Mouse (Mus musculus) 3134 (cell line): Measurements from ENCODE around the gene Calr.

ENCODE experiments used
- DNase-seq: peaks from one replicate; pipeline ENCODE4 v3.0.0-alpha.2; 2011; ENCODE audit warnings: low spot score; ENCODE audit not compliant: insufficient read length; ENCODE audit errors: extremely low read depth

The Calr gene

DNA sequence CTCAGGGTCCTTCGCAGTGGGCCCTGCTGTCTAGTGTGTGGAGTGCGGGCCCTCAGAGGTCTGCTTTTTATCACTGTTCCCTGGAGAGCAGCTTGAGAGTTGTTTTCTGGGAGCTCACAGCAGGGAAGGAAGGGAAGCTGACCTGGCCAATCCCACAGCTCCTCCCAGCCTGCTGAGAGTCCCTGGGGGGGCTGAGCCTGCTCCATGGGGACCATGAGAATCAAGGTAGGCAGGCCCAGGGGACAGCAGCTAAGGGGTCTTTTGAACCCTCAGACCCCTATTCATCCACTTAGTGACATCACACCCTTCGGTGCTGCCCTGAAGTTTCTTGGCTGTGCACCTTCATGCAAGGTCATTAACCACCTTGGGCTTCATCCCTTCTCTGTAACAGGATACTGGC, 24.0 kb downstream of the Calr start, which contains the start of gene Dand5:
Dand5 (minus strand) TSS at position 101 of the 400 bp plus-strand sequence.
- no peak for DNase-seq

DNA sequence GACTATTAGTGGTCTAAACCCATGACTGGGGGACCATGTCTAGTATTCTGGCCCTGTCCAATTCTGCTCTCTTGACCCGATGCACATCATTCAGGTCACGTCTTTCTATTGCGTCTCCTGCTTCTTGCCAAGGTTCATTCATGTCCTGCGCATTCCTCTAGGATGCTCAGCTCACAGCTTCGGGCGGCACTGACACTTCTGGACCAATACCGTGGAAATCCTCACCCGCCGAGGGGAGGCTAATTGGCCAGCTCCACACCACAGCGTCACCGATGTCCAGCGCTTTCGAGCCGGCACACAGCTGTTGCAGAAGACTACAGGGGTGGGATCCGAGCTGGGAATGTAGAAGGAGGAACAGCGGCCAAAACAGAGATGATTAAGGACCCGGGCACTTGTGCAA, 30.6 kb downstream of the Calr start:
- DNase-seq = no peak

DNA sequence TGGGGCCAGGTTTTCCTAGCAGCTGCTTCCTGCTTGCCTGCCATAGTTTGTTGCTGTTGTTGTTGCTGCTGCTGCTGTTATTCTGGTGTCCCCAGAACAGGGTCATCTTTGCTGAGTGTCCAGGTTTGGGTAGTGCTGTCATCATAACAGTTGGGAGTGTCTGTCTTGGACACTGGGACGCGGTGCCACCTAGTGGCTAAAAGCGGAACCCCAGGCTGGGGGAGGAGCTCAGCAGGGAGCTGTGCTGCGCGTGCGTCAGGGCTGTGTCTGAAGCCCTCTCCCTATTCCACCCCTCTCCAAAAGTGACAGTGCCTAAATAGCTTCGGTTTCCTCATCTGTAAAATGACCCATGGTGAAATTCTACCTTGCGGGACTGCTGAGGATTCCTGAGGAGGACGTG, 31.2 kb downstream of the Calr start:
- DNase-seq = peak; percentile 76

DNA sequence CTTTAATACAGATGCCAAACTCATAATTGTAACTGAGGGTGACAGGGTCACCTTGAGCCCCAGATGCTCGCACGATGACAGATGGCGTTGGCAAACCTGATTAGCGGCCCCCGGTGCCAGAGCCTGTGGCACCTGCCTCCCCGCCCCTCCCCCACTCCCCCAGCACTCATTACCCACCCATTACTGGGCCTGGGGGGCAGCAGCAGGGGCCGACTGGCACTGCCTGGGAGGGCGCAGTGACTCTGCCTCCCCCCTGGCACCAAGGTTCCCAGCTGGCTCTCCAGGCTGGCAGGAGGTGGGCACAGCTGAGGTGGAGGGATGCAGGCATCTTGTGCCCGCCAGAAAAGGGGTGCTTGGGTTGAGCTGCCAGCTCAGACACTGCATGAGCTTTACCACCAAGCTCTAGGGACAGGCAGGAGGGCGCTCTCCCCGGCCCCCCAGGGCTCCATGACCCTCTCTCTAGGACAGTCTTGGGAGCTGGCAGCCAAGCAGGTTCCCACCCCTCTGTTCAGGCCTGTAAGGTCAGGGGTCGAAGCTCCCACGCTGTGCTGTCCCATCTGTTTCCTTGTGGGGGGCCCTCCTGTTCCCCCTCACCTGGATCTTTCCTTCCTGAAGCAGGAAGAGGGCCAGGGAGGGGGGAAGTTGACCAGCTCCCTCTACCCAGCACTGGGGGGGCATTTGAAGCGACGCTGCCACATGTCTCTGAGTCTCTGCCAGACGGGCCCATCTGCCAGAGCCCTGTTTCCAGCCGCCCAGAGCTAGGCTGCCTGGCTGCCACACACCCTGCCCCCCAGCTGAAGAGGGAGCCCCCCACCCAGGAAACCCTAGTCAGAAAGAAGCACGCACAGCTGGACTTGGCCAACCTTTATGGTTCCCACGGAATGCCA, 31.9 kb downstream of the Calr start:
- DNase-seq = no peak

DNA sequence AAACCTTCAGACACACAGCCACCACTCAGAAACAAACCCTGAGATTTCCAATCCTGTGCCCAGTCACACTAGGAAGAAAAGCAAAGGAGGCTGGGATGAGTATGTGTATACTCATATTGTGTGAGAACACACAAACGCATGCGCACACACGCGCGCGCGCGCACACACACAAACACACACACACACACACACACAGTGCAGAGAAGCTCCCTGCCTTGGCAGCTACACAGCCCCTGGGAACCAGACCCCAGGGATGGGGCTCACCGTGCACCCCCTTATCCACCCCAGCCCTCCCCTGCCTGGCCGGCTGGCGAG, 32.5 kb downstream of the Calr start:
- no peak for DNase-seq

DNA sequence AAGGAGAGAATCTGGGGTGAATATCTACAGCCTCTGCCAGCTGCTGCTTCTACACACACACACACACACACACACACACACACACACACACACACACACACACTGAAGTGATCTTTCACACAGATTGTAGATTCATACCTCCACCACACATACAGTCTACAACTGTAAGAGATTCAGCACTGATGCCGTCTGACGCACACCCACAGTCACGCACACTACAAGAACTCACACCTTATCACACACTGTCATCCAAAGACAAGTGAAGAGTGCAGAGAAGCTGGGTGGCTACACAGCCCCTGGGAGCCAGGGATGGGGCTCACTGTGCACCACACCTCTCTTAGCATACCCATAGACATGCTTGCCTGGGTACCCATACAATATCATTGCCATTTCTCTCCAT, 32.9 kb downstream of the Calr start:
- DNase-seq = no peak

DNA sequence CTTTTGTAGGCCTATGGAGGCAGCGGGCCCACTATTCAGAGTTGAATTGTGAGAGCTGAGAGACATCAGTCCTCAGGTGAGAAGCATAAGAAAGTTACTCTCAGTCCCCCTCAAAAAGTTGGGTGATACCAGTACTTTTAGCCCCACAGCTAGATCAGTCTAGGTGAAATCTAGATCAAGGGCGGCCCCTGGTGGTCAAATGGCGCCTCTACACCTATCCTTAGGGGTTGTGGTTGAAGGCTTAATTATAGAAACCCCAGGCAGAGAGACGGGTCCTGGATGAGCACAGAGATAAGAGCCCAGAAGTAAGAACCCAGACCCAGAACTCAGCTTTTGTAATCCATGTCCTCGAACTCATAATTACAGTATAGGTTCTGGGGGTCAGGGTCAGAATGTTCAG, 33.7 kb downstream of the Calr start:
- no peak for DNase-seq

DNA sequence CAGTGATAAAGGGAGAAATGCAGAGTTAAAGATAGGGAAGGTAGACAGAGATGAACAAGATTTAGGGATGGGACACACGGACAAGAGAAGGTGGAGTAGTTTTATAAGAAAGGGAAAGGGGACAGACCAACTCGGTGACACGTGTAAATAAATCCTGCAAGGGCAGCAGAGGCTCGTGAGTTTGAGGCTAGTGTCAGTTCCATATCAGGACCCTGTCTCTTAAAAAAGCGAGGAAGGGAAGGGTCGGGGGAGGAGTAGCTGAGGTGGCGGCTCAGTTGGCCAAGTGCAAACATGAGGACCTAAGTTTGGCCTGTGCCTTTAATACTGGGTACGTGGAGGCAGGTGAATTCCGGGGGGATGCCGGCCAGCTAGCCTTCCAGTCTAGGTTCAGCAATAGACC, 35.4 kb downstream of the Calr start:
- DNase-seq = no peak

DNA sequence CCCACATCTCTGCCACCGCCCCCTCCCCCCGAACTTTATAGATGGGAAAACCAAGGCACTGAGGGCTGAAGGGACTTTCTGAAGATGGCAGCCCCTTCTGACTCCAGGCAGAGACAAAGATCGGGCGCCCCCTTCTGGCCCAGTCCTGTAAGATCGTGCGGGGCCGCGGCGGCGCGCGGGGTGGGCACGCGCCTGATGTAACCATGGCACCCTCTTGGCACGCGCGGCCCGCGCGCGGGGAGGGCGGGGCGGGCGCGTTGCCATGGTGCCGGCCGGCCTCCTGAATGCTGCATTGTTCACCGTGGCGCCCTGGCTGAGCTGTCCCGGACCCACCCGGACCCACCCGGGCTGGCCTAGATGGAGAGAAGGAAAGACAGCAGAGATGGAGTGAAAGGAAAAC, 35.8 kb downstream of the Calr start:
- peak; percentile 90 for DNase-seq

DNA sequence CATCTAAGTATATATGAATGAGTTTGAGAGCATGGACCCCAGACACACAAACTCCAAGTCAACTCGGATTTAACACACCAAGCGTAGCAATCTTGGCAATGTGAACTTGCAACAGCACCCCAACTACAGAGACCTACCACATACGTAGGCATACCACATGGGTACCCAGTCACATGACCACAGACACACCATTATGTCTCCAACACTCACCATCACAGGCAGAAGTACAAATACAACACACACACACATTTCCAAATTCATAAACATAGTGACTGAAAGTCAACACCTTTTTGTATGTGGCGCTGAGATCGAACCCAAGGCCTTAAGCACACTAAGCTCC, 36.8 kb downstream of the Calr start:
- DNase-seq = no peak

DNA sequence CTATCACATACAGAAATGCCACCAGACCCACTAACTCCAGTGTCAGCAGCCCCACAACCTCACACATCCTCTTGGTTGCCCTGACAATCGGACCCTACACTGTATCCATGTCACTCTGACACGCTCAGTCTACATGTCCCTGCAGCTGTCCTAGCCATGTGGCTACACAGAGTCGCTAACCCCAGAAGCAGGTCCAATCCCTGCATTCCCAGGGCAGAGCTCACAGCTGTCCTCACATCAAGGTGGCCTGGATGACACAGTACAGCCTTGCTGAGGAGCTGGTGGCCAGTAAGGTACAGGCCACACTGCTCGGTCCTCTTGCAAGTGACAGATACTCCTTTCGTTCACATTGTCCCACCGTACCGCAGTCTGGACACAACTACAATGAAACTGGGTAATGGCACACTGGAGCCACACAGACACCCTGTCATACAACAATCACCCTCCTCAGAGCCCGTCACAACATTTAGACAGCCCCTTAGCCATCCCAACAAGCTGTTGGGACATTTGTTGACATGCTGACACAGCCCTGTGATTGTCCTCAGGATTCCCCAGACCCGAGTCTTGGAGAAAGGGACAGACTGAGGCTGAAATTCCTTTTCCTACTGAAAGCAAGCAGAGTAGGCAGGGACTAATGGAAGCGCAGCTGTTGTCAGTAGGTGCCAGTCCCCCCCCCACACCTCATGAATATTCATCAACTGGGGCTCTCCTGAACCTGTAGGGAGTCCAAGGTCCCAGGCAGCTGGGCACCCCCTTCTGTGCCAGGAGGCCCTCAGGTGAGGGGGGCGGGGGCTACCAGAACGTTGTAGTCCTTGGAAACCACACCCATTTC, 37.4 kb downstream of the Calr start:
- DNase-seq = no peak

DNA sequence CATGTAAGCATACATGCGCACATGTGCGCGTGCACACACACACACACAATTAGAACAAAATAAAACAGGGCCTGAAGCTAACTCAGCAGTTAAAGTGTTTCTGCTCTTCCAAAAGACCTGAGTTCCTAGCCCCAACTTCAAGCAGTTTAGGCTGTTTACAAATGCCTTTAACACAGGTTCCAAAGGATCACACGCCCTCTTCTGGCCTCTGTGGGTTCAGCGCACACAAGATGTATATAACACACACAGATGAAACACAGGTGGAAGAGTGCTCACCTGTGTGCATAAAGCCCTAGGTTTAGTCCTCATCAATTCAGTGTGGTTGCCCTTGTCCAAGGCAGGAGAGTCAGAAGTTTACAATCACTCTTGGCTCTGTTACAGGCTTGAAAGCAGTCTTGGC, 40.7 kb downstream of the Calr start:
- no peak for DNase-seq

DNA sequence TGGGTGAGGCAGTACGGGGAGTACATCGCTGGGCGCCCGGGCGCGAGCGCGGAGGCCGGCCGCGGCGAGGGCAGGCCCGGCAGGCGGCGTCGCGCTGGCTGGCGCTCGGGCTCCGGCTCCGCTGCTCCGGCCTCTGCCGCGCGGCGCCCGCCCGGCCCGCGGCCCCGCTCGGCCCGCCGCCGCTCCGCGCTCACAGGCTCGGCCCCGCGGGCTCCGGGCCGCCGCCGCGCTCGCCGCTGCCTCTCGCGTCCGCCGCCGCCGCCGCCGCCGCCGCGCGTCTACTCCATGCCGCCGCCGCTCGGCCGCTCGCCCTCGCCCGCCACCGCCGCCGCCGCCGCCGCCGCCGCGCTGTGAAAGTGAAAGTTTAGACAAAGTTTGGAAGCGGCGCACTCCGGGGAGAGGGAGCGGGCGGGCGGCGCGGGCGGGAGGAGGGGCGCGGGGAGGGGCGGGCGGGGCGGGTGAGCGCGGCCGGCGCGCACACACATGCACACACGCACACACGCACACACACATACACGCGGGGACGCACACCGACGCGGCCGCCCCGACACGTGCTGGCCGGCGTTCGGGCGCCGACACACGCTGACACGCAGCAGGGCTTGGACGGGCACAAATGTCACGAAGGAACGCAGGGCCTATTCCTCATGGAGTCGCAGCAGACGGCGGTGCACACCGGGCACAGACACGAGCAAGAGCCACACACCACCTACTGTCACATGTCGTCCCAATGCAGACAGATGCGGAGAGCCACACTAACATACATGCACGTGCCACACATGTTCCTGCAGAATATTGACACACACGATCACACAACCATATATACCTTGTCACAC, 46.5 kb downstream of the Calr start, which contains the start of gene Nfix:
Nfix (minus strand) TSS at position 346 of the 833 bp plus-strand sequence.
- peak; percentile 81 for DNase-seq

DNA sequence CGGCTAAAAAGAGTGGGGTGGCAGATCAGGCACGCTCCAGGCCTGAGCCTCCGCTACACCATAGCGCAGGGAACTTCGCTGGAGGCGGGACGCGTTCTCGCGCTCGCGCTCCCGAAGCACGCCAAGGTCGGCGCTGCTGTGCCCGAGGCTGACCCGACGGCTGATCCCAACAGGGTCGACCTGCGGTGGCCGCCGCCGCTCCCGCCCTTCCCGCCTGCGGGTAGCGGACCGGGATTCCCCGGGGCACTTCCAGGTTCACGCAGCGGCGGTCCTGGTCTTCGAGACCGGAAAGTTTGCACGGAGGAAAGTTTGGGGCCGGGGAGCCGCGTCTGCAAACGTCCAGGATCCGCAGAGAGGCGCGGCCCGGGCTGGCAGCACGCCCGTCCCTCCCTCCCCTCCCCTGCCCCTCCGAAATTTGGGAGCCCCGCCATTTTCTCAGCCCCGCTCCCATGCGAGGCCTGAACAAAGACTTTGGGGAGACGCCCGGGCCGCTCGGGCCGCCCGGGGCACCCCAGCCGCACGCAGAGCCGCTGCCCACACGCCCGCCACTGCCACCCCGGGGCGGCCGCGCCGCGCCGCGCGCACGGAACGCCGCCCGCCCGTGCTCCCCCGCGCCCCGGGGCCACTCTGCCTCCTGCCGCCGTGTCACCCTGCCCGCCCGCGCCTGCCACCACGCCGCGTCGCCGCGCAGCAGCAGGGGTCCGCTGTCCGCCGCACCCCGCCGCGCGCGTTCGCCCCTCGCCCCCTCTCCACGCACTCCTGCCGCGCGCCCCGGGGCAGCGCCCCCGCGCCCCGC, 47.4 kb downstream of the Calr start:
- DNase-seq = peak; percentile 77

DNA sequence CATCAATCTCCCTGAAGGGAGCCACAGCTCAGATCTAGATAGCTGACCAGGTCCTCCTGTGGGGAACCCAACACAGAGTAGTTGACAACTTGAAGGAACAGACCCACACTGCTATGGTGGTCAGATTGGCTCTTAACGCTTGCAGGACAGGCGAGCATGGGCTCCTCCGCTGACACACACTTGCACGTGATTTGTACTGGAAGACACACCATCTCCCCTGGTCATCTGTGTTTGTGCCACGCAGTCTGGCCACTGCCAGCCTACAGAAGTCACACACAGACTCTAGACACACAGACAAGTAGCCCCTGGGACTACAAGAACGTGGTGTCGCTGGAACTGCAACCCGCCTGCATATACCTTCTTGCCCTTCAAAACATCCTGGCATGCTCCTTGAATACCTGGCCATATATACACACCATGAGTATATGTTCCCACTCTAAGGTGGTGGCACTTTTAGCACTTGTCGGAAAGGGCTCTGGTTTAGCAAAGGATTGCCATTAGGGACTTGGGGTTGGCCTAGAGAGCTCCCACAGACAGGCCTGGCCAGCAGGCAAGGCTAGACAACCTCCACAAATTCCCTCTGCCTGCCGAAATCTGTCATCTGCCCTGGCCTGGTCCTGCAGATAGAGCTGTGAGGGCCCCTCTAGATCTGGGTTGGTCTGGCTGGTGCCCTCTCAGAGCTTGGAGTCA, 48.1 kb downstream of the Calr start:
- no peak for DNase-seq

DNA sequence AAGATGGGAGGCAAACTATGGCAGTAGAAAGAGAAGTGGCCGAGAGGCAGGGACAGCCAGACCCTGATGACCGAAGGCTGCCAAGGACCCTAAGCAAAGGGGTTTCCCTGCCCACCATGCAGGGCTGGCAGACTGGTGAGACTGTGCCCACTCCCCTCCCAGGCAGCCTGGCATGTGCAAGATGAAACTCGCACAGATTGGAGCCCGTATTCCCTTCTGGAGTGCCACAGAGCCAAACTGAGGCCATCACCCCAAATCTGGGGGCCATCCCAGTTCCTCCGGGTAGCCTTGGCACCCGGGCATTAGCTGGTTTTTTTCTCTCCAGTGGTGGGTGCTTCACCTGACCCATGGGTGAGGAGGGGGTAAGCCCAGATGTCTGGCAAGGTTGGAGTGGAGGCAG, 48.8 kb downstream of the Calr start:
- DNase-seq = no peak

DNA sequence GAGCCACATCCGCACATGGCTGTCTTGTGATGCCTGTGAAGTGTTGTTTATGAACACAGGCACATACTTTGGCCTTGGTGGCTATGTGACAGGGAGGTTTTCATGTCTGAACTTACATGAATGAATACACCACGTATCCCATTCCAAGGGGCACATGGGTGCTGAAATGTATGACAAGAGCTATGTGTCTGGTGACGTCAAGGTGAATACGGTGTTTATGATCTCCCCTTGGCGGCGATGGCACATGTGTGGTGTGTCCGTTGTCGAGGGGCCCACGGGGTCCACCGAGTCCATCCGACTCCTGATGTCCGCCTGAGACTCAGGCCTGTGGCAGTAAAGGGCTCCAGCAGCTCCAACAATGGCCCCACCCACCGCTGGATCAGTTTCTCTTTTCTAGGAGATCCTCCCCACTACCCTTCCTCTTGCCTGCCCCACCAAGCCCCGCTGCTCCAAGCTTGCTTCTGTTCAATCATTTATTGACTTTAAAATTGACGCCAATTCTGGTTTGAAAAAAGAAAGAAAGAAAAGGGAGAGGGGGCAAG, 49.4 kb downstream of the Calr start:
- DNase-seq = no peak

DNA sequence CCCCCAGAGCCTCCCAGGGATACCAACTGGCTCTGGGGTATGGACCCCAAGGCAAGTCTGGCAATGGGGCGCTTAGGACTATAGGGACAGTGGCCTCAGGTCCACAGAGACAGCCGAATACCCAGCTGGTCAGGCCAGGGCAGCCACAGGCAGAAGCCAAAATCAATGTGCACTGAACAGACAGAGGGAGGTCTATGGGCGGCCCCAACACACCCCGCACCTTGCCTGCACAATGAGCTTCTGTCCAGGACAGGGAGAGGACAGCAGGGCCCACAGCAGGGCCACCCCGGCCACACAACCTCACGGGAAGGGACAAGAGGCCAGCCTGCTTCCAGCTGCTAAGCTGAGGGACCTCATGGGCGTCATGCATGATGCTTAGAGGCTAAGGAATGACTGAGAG, 52.2 kb downstream of the Calr start:
- DNase-seq = peak; percentile 68

DNA sequence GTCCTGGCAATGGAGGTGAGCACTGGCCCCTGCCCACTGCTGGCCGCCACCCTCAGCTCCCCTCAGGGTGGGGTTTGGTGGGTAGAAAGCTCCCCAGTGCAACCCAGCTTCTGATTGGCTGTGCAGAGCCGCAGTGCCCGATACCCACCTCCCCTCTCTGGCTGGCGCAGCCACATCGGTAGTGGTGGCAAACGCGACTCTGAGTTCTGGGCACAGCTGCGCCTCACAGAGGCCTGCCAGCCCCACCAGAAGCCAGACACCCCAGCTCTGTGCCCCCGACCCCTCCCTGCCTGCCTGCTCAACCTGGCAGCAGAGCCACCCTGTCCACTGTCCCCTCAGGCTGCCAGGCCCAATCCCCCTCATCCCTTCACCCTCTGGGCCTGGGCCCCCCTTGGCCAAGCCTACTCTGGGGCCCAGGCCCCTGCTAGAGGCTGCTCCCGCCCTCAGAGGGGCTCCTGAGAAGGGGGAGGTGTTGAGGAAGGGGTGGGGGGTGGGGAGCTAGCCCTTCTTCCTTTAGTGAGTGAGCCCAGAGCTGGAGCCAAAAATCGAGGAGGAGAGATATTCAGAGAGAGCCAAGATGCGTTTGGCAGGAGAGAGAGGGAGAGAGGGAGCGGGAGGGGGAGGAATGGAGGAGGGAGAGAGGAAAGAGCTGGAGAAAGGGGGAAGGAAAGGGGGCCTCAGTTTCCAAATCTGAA, 52.8 kb downstream of the Calr start:
- DNase-seq = peak; percentile 61
